Mouse (Mus musculus) brain, embryonic 14.5 days (tissue): ENCODE data around the gene Dnajc4.

Experiments used
- CTCF ChIP-seq: fragments of 200-500 bp; IDR thresholded peaks from 2 replicates; pipeline ENCODE4 v1.5.1; 2012; ENCODE audit warnings: inconsistent platforms, mild to moderate bottlenecking, moderate library complexity, borderline replicate concordance; ENCODE audit not compliant: insufficient read depth, insufficient read length; ENCODE audit errors: extremely low read depth
- POLR2A ChIP-seq: fragments of 200-500 bp; IDR thresholded peaks from 2 replicates; pipeline ENCODE4 v1.6.1; 2012; ENCODE audit warnings: mild to moderate bottlenecking, inconsistent platforms, borderline replicate concordance; ENCODE audit not compliant: poor library complexity, insufficient read depth, insufficient read length, severe bottlenecking; ENCODE audit errors: extremely low read depth

- TF ChIP-seq CTCF, result no peak
- TF ChIP-seq POLR2A, result no peak
Observed at GRCm38 (mm10) chr19:6969291-6969664, 23.1 kb downstream of the Dnajc4 start.
